Mouse (Mus musculus) cerebellum, adult 8-10 months (tissue): ENCODE measurements at regions not wholly inside any gene's neighbourhood (a gene's known extent, or its start where the extent isn't known, plus 50 kb on each side); places are given as distances from the start of the nearest gene placed in this dataset.
A peak's percentile ranks its signal among the peaks of the same experiment; 100 is the strongest.

Experiments used
- DNase-seq: peaks from one replicate; pipeline ENCODE4 v3.0.0; 2022

DNA sequence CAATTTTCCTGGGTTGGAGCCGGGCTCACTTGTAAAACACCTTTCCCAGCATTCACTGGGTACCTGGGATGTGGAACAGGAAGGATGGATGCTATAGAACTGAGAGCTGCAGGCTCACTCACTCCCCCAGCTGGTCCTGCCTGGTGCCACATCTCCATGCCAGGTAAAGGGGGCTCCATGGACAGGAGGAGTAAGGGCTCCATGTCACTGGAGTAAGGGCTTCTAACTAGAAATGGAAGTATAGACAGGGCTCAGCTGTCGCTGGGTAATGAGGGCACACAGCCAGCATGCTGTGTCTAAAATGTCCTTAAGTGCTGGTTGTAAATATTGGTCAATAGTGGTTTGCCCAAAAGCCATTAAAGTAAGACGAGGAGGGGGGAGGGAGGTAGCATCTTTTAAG lies 99.4 kb upstream of the Gpr12 start:
- no peak for DNase-seq

DNA sequence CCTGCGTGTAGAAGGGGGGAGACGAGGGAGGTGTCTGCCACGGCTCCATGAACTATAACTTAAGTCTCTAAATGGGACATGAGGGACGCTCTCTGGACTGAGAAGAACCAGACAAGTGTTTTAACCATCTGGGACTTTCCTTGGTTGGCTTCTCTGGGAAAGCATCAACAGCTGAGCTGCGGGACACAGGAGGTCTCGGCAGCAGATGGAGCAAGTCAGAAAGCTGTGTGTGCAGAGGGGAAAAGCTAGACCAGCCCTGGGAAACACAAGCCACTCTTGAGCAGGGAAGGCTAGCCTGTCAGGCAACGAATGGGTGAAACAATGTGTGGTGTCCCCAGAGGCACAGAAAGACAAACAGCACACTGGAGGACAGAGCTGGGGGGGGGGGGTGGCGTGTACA lies 98.5 kb upstream of the Gpr12 start:
- DNase-seq, result no peak

DNA sequence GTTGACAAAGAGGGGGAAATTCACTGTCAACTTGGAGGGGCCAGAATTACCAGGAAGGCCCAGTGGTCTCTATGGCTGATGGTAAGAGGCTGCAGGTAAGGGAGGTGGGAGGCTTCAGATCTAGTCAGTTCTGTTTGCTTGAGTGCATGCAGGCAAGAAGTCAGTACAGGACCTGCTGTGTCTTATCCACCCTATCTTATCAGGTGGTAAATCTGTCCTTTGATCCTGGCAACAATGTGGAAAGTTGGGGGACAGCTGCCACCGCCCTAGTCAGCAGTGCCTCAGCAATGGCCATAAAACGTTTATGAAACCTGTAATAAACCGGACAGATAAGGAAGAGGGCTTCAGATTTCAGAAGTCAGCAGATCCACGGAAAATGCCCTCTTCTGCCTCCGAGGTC lies 97.9 kb upstream of the Gpr12 start:
- no peak for DNase-seq

DNA sequence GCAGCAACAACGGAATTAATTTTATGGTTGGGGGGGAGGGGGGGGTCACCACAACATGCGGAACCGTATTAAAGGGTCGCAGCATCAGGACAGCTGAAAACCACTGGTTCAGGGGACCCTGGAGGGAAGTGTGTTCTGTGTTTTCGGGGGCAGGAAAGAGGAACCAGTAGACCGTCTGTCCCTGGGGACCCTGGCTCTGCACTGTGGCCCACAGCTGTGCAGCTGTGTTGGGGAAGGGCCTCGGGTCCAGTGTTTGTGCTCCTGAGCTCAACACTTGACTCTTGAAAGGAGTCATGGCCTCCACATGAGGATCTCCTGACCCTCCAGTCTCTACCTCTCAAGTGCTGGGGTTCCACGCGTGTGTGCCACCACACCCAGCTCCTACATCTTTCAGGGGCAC lies 96.5 kb upstream of the Gpr12 start:
- DNase-seq, result no peak

DNA sequence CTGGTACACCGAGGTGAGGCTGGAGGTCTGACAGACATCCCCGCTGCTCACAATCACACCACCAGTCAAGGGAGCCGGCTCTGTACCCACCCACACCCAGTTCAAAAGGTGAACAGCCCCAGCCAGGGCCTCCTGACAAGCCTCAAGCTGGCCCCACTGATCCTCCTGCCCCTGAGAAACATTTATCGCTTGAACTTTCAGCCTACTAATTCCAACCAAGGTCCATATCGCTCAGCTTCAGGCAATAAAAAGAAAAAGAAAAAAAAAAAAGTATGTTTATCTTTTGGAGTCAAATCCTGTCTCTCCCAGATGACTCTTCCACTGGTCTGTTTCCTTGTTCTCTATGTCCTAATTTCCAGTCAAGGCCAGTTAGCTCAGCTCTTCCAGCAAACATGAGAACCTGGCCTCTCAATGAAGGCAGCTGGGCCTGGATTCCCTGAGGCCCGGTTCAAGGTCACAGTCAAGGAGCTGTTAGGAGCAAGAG lies 94.2 kb upstream of the Gpr12 start:
- no peak for DNase-seq

DNA sequence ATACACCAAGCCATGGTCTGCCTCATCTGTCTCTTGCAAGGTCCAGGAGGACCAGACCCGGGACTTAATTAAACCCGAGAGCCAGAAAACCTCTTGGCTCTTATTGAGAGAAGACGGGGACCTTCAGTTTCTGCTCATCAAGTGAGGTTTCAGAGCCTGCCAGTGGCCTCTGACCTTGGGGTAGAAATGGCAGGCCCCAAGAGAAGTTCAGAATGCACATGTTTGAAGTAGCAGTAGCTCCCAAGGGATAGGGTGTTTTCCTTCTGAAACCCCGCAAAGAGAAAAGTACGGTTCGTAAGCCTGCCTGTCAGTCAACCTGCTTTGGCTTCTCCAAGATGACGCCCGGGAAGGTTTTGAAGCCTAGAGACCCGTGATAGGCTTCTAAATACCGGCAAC lies 93.7 kb upstream of the Gpr12 start:
- DNase-seq, result no peak

DNA sequence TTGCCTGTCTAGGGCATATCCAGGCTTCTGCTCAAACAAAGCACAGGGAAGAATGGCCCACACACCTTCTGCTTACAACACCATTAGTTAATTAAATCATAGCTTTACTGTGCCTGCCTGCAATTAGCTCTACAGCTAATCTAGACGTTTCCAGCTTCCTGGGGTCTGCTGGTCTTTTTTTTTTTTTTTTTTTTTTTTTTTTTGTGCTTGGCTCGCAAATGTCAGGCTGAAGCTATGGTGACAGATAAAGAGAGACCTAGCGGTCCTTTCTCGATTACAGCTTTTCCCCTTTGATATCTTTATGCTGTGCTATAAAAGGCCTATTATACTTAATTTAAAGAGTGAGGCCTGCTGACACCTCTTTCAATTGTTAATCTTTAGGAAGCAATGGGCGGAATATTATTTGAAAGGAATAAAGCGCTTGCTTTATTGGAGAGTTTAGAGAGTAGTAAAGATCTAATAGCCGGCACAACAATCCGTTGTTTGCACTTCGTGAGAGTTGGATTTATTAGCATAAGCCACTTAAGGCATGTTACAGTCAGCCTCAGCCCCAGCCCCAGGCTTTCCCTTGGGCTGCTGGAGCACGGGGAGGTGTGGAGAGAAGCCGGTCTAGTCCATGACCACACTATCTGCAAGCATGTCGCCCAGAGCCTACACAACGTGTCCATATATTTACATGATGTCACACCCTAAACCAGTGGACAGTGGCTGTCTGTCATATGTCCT lies 93.2 kb upstream of the Gpr12 start:
- no peak for DNase-seq

DNA sequence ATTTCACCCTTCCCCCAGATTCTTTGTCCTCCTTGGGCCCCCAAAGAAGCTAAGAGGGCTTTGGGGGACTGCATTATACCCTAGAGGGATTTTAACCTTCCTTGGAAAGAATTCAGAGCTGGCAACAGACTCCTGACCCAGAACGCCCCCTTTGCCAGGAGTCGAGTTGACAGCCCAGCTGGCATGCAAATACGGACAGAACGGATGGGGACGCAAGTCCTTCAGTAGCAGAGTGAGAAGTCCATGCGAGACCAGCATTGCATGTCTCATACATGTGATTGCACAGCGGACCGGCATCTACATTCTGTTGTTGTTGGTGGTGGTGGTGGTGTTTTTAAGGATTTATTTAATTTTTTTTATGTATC lies 92.1 kb upstream of the Gpr12 start:
- DNase-seq, result no peak

DNA sequence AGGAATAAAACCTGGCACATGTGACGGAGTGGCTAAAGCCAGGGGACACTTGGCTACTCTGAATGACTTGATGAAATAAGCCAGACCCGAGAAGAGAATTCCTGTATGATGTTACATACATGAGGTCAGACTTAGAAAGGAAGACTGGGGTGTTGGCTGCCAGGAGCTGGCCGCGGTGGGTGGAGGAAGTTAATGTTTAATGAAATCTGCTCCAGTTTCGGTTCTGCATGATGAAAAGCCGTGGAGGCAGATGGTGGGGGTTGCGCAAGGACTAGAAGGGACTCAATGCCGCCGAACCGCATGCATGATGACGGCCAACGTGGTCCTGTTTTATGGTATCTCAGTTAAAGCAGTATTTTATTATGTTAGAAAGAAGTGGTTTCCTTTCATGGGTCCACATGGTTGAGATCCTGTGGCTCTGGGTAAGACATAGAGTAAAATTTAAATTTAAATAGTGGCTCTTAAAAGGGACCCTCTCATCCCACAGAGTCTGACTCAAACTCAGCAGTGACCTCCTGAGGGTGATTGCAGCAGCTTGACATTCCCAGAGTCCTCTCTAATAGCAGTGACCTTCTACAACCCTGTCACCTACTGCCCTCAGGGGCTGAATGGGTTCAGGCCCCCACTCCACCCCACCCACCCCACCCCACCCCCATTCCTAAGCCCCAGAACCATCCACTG lies 91.6 kb upstream of the Gpr12 start:
- no peak for DNase-seq

DNA sequence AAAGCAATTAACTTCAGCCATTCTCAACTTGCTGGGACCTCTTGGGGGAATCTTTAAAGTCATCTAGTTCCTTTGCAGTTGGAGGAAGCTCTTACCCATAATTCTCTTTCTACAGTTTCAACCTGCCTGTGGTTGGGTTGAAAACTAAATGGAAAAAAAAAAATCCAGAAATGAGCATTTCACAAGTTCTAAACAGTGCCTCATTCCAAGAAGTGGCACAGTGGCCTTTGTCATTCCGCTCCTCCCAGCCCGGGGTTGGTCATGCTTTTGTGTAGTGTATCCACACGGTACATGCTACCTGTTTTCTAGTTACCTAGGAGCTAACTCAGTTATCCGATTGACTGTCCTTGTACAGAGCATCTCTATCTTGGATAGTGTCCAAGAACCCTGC lies 90.8 kb upstream of the Gpr12 start:
- DNase-seq, result no peak

DNA sequence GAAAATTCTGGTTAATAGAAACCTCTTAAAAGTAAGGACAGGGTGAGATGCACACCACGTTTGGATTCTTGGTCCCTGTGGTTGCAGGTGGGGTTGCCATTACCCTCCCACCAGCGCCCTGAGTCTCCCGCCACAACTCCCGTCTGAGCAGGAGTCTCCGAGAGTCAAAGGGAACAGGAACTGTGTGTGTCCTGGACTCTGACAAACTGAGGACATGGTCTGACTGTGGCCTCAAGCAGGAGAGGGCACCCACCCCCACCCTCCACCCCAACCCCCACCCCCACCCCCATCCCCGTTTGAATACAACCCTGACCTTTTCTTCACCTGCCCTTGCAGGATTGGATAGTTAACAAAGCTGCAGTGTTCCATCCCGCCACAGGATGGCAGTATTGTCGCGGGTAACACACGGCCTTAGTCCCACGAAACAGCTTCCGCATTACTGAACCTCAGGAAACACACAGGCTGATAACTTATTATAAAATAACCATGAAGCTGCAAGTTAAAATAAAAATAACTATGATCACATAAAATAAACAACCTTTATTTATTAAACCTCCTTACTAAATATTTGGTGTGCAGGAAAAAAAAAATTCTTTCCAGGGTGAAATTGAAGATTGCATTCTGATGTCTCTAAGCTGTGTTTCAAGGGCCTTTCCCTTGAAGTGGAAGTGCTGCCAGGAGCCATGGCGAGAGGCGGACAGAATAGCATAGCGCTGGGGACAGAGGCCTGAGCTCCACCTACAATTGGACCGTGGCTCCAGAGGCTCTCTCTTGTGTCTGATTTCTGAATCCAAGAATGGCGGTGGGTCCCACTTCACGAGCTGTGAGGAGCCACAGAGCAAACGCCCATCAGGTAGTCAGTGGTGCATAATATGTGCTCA lies 90.2 kb upstream of the Gpr12 start:
- DNase-seq, result peak; percentile 47

DNA sequence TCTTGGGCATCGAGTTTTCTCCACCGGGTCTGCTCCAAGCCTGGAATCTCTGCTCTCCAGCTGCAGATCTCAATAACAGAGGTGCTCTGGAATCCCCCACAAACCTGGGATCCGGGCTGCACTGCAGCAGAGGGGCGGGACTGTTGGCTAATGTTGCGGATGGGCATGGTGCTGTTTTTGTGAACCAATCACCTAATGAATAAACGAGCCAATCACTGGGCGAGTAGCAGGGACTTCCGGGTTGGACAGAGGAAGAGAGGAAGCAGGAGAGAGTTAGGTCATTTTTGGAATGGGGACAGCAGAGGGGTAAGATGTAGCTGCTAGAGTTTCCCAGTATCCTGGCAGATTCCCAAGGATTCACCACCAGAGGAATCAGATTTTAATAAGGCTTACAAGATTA lies 76.7 kb upstream of the Gpr12 start:
- DNase-seq, result no peak

DNA sequence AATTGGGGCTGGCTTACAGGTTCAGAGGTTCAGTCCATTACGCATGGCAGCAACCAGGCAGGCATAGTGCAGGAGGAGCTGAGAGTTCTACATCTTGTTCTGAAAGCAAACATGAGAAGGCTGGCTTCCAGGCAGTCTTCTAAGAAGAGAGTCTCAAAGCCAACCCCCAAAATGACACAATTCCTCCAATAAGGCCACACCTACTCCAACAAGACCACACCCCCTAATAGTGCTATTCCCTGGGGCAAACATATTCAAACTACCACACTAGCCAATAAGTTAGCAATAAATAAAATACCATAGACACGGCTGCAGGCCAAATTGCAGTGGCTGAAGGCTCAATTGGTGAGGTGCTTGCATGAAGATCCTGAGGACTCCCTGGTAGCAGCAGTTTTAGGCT lies 72.2 kb upstream of the Gpr12 start:
- DNase-seq, result no peak

DNA sequence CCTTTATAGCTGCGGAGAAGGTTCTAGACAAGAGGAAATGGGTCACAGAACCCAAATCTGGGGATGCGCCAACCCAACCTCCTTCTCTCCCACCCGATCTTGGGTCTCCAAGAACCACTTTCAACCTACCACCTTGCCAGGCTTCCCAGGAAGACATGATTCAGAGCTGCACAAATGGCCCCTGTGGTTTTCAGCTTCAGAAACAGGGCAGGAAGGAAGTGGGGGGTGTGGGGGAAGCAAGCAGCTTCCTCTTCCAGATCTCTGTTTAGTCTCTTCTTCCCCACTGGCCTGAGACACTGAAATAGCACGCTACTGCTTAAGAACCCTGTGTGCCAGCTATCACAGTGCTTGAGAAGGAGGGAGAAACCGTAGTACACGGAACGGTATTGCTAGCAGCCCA lies 70.4 kb upstream of the Gpr12 start:
- no peak for DNase-seq

DNA sequence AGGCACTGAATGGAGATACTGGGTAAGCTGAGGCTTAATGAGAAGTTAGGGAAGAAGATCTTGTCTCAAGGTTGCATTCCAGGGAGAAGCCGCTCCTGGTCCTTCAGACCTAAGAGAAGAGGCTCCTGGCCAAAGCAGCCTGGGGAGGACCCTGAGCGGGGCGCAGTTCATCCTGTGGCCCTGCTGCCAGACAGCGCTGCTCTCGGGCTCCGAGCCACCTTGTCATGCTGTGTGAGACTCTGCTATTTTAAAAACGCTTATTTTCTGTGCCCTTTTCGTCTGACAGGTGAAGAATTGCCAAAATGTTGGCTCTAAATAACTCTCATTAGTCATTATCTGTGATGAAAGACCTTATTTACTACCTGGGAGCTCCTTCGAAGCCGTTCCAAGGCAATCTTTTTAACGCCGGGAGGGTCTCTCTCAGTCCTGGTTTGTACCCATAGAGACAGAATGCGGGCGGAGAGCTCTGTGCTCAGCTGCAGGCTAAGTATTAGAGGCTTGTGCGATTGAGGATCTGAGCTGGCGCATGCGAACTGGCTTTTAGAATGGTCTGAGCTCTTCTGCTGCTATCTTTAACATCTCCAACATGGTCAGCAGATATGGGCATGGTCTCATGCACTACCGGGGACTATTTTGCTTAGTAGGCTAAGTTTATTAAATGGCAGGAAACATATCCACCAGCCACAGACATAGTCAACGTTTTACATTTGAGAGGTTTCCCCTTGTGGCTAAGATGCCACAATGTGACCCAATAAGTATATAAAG lies 68.8 kb upstream of the Gpr12 start:
- no peak for DNase-seq

DNA sequence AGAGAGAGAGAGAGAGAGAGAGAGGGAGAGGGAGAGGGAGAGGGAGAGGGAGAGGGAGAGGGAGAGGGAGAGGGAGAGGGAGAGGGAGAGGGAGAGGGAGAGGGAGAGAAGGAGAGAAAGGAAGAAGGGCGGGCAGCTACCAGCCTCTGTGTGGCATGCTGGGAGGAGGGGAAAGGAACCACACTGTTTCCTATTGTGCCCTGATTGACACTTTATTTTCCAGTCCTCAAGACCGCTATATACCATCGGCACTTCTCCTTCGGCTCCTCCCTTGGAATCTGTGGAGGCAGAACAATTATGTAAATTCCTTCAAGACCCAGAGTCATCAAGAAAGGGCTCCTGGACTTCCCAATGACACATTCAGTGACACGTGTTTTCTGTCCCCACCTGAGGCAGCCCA lies 67.8 kb upstream of the Gpr12 start:
- DNase-seq, result no peak

DNA sequence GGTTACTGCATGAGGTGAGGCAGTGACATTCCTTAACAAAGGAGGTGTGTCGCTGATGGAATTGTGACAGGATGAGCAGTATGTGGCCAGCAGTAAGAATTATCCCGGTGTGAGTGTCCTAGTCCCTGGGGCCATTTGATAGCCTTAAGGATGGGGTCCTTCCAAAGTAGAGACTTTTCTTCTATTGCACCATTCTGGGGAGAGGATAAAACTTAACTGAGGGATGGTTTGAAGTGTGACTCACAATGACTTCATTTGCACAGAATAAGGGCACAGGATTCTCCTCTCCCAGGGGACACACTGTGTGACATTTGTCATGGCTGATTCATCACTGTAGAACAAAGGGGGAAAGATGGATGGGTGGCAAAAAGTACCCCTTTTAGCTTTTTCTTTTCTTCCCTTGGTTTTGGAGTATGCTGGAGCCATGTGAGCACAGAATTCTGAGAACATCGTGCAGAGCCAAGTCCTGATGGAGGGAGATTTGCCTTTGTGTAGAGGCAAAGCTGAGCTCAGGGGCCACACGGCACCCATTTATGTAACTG lies 63.6 kb upstream of the Gpr12 start:
- DNase-seq, result no peak

DNA sequence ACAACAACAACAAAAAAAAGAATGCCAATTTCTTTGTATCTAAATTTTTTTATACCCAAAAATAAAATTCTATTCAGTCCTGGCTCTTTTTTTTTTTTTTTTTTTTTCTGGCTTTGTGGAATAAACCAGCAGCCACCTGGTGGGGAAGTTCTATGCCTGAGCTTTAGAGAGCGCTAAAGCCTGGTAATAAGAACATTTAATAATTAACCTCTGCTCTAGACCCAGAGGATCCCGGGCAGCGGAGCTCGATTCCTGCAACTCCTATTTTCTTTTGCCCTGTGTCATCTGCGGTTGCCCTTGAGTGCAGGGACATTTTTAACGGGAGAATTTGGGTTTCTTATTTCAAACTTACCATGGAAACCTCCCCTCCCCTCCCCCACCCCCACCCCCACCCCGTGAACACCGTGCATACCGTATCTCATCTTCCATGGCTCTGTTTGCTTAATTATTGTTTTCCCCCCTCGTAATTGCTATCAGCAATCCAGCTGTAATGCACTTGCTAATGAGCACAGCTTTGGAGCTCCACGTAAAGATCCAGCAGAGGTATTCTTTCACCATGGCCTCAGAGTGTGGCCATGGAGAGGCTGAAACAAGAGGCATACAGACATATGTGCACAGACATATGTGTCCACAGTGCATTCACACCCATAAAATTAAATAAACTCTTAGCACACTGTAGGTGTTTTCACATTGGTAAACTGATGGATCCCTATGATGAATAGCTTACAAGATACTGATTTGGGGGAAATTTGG lies 62.8 kb upstream of the Gpr12 start:
- no peak for DNase-seq

DNA sequence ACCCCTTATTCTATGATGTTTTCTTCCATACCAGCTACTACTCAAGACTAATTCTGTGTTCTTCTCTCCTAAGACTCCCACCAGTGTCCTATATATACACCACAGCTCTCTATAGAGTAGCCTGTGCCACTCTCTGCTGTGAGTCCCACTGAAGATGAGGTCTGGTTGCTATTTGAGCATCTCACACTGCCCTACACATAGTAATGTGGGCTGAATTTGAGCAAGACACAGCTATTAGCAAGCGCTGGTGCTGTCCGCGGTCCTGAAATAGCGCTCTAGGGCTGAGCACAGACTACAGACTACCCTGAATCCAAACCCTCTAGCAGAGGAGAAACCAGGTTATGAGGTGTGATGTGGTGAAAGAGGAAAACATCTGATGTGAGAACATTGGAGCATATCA lies 59.5 kb upstream of the Gpr12 start:
- DNase-seq, result no peak

DNA sequence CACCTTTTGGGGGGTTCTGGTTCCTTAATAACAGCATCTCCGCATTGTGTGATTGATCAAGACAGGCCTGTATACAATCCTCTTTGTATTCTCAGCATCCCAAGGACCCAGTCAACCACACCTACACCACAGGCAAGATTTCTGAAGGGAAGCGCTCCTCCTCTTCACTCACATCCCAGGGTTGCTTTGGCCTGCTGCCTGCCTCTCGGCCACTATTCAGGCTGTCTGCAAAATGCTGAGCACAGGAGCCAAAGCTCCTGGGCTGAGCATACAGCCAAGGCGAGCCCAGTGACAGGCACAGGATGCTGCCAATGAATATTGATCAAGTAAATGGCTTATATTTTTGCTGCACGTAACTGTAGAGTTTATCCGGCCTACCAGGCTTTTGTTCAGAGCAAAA lies 56.9 kb upstream of the Gpr12 start:
- DNase-seq, result no peak

DNA sequence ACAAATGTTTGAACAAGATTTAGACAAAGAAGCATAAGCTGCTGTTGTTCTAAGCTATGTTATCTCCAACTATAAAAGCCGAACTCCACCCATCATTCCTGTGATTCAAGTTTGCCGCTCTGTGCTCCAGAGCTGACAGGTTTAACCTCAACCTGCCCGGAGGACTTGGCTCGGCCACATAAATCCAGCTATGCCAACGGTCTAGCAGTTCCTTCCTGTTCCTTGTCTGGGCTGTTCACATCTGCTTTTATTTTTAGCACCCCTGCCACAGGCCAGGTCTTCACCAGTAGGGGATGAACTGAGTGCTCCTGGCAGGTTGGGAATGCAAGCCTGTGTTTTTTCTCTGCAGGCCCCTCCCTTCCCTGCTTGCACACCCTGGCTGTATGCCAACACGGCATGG lies 51.8 kb upstream of the Gpr12 start:
- no peak for DNase-seq
